Mouse (Mus musculus): ENCODE results near the gene Dynlt3. TPM values are rescaled to one million over a fixed set of nuclear protein-coding genes. Genes with fewer than 3 reads are reported as not detected.

The Dynlt3 gene
- polyA plus RNA-seq, 1 experiment from 2014 or later, result 49.8 TPM

Other genes starting within 250 kb of the Dynlt3 start
- gene Cybb, start 175.2 kb downstream of the Dynlt3 start, polyA plus RNA-seq (2014; fragmentation: Nextera tagmentation; extraction: Ambion mirVana), result 0.15 and 1.0 TPM in 2 replicates
- gene H2al1o, start 90.6 kb downstream of the Dynlt3 start, polyA plus RNA-seq (2014; fragmentation: Nextera tagmentation; extraction: Ambion mirVana), result not detected in 2 replicates
- not detected in 2 replicates for gene Hypm, start 183.9 kb upstream of the Dynlt3 start, polyA plus RNA-seq (2014; fragmentation: Nextera tagmentation; extraction: Ambion mirVana)
- gene H2al3, start 186.7 kb upstream of the Dynlt3 start, polyA plus RNA-seq (2014; fragmentation: Nextera tagmentation; extraction: Ambion mirVana), result not detected in 2 replicates
- gene Sytl5, start 222.6 kb upstream of the Dynlt3 start, polyA plus RNA-seq (2014; fragmentation: Nextera tagmentation; extraction: Ambion mirVana), result 0.41 and 0.54 TPM in 2 replicates

All from neural tube, embryonic 14.5 days (tissue).